Mouse (Mus musculus) urinary bladder, adult 18-20 months (tissue): ENCODE measurements around the gene Scn3a.
"Not testable (repeated sequence)": the region's sequence is repeated elsewhere in the genome, so short reads cannot be mapped to it uniquely, and the experiment has no call there.

ENCODE experiments used
- DNase-seq, 2 experiments: peaks; one replicate each; pipeline ENCODE4 v3.0.0; 2022; ENCODE audit warnings: low spot score in 2 of 2, mixed read lengths in 2 of 2

Gene Scn3a

DNA sequence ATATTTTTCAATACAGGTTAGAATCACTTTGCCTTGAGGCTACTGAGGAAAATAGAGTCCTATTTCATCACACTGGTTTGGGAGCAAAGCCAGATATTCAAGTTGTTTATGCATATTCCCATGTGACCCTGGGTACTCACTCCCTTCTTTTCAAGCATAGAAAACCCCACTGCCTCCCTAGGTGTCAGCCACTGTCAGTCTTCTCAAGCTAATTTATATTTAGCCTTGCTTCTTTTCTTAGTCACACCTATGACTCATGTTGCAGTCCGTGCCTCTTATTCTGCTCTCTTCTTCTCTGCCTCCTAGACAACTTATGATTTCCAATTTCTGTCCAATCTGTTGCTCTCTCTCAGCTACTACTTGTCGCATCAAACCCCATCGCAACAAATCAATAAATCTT lies 84.0 kb downstream of the Scn3a start:
- no peak for DNase-seq

DNA sequence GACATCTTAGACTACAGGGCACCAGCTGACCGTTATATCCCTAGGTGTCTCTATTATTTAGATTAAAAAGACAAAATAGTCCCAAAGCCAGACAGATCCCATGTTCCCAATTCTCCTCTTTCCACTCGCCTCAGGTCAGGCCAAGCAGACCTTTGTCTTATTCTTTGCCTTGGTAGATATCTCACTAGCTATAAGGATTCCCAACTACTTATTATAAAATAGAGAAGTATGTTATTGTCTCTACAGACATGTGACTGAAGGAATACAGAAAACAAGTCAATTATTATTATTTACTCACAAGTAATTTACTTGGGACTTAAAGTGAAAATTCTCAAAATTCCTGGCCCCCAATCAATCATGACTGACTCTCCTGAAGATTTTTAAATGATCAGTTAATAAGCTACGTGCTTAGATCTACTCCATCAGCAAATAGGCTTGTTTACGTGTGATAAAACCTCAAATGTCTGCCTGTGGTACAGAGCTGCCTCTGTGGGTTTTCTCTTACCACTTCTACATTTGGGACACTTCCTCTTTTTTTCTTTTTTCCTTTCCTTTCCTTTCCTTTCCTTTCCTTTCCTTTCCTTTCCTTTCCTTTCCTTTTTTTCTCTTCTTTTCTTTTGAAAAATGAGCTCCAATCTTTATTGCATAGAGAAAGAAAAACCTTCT lies 86.3 kb downstream of the Scn3a start:
- DNase-seq = no peak

DNA sequence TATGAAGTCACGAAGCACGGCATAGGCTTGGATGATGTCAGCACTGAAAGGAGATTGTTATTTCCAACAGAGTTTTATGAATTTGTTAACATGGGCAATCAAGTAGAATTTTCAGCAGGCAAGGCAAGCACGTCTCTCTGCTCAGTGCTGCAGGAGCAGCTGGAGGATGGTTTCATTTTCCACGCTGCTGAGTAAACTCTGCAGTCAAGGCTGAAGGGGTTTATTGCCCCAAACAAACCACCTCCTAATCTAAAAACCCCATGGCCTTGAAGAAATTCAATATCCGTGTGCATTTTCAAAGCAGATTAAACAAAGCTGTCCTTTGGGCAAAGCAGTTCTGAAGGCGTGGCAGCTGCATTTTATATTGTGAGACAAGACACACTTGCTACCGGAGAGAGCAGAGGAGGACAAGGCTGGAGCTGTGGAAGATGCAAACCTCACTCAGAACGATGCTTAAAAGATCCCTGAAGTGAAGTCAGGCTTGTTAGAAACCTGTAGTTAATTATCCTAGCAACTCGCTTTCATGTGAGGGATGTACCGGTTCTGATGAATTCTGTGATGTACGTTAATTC lies 96.0 kb downstream of the Scn3a start:
- DNase-seq = no peak

- no peak for DNase-seq
Observed at GRCm38 (mm10) chr2:65465694-65466093, 101.7 kb downstream of the Scn3a start.

- no peak for DNase-seq
Observed at GRCm38 (mm10) chr2:65453763-65454162, 113.7 kb downstream of the Scn3a start.

DNA sequence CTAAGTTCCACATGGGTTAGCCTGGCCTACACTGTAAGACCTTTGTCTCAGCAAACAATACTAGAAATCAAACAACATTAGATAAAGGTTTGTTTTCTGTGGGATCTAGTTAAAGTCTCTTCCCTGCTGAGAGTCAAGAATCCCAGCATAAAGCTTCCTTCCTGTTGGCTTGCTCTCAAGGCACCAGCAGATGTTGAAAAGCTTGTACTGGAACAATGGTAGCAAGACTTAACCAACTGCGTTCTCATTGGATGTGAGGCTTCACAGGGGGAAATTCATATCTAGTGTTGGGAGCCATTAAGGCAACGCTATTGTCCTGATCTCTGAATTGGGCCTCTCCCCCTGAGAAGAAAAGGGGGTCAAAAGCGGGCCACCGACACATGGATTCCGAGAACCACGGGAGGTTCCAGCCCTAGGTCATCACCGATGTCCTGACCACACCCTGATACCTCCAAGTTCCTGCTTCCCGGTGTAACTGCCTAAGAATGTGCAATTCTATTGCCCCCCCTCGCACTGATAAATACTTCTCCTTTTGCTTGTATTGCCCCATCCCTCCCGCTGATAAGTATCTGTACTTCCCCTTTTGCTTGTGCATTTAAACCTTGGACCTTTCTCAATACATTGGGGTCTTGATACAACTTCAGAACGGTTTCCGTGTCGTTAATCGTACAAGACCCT lies 115.9 kb downstream of the Scn3a start:
- not testable (repeated sequence) for DNase-seq

DNA sequence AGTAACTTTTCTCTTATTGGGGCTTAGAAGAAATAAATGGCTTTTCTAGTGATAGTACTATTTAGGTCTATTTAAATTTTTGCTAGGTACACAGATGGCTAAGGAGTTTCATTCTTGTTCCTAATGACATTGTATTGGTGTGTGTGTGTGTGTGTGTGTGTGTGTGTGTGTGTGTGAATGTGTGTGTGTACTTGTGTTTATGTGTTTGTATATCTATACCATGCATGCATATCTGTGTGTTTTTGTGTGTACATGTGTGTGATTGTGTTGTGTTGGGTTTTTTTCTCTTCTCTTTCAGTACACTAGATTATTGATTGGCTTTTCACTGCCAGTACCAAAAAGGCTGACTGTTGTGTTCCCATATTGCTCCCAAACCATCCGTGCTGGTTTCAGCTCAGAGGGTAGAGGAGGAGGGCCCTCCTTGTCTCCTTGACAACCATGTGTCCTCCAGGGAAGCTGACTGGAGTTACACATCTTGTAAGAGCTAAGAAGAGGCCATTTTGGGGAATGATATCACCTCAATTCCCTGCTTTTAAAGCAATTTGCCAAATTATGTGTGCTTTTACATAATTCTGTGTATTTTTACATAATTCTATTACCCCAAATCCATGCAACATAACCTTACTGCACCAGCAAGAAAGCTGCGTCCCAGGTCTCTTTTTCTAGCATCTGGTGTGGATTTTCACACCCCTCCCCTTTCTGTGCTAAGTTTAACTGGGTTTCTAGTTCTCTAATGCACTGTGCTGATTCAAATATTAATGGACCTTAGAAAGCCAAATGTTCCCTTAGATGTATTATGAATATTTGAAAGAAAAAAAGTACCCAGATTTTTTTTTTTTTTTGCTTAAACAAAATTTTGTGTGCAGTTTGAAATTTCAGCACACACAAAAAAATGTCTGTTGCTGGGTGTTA lies 116.7 kb downstream of the Scn3a start:
- DNase-seq = no peak

- DNase-seq = no peak
Observed at GRCm38 (mm10) chr2:65449126-65449828, 118.2 kb downstream of the Scn3a start.

- DNase-seq = no peak
Observed at GRCm38 (mm10) chr2:65443082-65443481, 124.3 kb downstream of the Scn3a start.

GRCm38 (mm10) chr2:65441566-65441965 lies 125.9 kb downstream of the Scn3a start:
- no peak for DNase-seq

DNA sequence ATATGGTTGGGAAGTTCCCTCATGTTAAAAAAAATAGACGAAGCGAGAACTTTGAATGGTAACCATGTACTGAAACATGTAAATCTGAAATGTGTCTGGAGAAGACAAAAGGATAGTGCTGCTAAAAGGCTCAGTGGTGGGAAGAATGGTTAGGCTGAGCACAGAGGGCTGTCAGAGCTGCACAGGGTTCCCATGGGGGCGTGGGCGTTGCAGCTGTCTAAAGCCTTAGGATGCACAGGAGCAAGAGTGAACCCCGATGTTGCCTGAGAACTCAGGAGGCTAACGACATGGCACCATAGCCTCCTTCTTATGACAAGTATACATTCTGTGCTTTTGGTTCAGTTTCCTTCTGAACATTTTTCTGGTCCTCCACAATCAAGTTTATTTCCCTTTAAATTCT lies 126.3 kb downstream of the Scn3a start:
- no peak for DNase-seq

GRCm38 (mm10) chr2:65436917-65437316 lies 130.5 kb downstream of the Scn3a start:
- no peak for DNase-seq

GRCm38 (mm10) chr2:65423501-65423900 lies 143.9 kb downstream of the Scn3a start:
- DNase-seq = no peak

DNA sequence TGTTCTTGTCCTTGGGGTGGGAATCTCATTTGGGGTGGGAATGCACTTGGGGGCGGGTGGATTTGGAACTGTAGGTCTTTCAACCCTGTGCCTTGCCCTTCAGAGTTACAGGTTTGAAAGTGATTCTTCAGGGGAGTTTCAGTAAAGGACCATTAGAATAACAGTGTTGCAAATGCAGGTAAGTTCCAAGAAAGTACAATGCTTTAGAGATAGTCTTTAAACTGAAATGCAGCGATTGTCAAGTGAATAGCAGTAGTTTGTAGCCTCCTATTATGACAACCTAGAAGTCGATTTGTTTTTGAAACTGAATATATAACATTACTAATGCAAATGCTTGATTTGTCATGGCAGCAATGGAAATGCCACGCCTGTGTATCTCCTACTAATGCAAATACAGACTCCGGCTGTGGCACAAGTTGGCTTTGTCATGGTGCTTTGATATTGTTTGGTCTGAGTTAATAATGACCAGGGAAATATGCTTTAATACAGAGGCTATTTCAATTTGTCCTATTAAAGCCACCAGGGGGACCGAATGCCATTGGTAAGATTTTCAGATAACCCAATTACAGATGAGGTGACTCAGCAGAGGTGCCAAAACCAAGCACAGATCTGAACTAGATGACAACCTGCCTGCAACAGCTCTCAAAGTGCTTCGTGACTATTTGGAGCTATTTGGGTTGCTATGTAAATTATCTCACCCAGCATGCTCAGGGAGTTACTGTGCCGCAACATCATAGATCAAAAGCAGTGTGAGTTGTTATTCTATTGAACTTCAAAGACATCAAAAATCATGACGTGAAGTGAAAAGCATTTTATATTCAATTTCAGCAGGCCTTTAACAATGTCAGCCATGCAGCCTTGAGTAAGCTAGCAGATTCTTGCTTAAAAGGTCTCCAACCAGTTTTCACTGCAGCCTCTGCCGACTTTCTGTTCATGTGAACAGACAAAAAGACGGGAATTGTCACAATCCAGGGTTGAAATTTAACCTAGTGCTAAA lies 145.9 kb downstream of the Scn3a start:
- DNase-seq = no peak

DNA sequence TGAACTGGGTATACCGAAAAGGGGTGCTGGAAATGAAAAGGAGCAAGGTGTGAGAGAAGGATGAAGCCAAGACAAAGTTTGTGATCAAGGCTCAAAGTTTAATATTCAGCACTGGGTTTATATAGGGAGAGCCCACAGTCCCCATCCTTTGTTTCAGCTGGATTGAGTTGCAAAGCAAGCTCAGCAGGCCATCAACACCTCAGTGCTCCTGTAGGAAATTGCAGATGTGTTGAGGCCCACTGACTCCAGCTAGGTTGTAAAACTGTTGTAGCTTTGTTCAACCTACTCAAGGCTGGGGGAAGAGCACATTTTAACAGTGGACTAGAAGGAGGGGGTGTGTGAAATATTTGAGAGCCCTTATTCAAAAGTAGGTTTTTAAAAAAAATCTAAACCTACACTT lies 148.8 kb downstream of the Scn3a start:
- DNase-seq = no peak

- no peak for DNase-seq
Observed at GRCm38 (mm10) chr2:65416535-65416934, 150.9 kb downstream of the Scn3a start.

DNA sequence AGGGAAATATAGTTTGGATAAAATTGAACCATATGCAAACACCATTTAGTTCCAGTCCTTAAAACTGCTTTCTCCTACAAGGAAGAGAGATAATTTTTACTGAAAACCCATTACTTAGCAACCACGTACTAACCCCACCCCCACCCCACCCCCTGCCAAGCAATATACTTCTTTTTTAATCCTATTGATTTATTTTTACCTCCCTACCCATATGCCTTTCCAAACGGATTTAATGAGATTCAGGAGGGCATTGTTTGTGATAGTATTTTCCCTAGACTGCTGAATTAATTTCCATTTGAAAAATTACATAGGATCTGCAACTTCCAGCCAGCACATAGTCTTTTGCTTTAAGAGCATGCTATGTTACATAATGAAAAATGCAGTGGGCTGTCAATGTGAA lies 152.1 kb downstream of the Scn3a start:
- DNase-seq = no peak

DNA sequence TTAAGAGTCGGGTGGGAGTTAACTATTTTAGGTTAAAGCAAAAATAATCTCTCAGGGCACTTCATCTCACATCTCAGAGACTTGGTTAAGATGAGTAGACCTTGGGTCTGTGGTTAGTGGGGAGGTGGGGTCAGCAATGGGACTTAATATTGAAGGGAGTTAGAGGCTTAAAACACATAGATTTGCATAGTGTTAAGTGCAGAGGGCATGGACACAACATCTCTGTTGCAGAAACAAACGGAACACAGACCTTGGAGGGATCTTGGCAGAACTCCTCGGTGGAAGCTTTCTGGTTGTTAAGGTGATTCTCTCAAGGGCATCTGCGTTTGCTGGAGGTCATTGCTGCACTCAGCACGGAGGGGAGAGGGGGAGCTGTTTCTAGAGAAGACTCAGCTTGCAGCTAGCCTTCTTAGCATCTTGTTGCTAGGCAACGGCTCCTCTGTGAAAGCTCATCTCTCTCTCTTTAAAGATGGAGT lies 152.6 kb downstream of the Scn3a start:
- DNase-seq = no peak

- no peak for DNase-seq
Observed at GRCm38 (mm10) chr2:65414237-65414636, 153.2 kb downstream of the Scn3a start.

DNA sequence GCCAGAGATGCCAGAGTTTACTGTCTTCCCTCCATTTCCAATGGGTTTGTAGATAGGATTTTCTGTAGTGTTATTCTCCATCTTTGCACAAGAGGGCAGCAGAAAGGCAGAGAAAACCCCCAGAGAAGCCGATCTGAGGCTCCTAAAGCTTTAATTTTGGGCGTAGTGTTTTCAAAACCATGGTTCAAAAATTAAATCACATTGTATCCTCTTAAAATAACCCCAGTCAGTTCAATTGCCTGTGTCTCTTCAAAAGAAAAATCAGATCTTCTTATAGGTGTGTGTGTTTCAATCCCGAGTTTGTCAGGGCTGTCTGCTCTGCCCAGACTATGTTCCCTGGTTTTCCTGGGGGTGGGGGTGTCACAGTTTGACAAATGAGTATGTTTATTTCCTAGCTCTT lies 153.7 kb downstream of the Scn3a start:
- no peak for DNase-seq
